Mouse (Mus musculus) urinary bladder, postnatal 36 days (tissue): ENCODE measurements at regions not wholly inside any gene's neighbourhood (a gene's known extent, or its start where the extent isn't known, plus 50 kb on each side); places are given as distances from the start of the nearest gene placed in this dataset.
"Not testable (repeated sequence)": the region's sequence is repeated elsewhere in the genome, so short reads cannot be mapped to it uniquely, and the experiment has no call there.

Experiments
- DNase-seq, 2 experiments: peaks; one replicate each; pipeline ENCODE4 v3.0.0; 2022; ENCODE audit warnings: low spot score in 2 of 2, mixed read lengths in 1 of 2

- no peak for DNase-seq
Observed at GRCm38 (mm10) chr7:75360874-75361273, 51.8 kb upstream of the Sv2b start.

DNA sequence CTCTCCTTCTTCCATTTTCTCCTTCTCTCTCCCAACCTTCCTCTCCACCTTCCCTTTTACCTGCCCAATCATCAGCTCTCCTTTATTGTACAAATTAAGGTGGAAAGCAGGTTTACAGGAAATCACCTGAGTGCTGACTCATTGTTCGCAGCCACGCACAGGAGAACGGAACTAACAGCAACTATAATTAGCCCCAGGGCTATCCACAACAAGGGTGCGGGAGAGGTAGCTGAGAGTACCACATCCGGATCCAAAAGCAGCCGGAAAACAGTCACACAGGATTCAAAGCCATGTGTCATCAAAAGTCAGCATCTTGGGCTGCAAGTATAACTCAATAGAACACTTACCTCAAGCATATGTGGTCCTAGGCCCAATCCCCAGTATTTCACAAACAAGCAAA, 53.5 kb upstream of the Sv2b start:
- no peak for DNase-seq

DNA sequence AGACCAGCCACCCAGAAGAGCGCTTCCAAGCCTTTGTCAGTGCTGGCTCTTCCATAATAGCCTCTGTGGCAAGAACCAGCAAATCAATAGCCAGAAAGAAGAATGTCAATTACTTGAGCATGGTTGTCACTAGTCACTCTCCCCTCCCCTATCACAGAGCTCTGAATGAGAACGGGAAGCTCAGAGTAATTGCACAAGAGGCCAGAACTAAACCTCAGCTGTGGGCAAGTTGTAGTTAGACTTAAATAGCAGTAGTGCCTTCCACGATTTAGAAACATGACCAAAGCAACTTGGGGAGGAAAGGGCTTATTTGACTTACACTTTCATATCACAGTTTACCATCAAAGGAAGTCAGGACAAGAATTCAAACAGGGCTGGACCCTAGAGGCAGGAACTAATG, 56.4 kb upstream of the Sv2b start:
- no peak for DNase-seq

- peak; percentile 71 to 74 for DNase-seq
Observed at GRCm38 (mm10) chr7:75366285-75366882, 57.3 kb upstream of the Sv2b start.

DNA sequence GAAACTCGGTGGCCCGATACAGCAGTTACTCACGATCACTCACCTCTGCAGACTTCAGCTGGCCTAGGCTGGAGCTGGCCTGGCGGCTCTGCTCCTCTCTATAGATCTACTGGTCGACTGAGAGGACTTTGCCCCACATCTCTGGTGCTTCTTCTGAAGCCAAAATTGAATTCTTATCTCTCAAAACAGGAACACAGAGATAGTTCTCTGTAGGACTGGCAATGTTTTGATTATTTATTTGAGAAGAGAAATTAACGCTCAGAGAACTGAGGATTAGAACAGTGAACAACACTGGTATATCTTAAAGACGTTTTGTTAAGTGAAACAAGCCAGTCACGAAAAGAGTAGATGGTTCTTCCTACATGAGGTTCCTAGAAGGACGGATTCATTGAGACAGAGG, 59.3 kb upstream of the Sv2b start:
- DNase-seq = no peak

GRCm38 (mm10) chr7:75369366-75369765, 60.3 kb upstream of the Sv2b start:
- DNase-seq = no peak

DNA sequence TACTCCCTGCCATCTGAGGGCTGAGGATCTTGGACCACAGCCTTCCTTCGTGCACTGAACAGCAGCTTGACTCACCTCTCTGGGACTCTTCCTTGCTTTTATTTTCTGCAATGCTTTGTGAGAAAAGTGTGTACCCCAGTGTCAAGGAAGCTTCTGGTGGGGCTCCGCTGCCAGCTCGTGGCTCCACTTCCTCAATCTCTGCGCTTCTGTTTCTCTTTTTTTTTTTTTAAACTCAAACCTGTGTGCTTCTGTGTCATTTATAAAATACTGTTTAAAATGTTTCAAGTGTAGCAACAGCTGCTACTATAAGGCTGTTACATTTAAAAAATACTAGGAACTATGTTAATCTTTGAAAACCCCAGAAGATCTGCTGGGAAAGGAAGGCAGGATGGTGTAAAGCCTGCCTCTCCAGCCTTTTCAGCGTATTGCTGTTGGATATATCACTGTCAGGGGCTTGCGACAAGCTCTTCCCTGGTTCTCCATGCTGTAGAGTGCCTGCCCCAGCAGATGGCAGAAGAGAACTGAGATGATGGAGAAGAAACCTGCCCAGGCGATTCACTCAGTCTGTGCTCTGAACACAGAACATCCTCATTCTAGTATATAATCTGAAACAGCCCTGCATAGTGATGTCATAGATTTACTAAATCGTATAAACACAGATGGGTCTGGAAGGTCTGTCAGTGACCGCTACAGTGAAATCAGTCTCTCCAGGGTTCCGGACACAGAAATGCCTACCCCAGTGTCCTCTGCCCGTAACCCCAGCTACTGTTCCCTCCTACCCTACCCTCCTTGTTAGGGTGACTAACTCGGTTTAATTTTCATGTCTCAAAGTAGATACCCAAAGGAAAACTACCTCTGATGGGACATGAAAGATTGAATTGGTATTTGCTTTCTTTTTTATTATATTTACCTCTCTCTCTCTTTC, 61.8 kb upstream of the Sv2b start:
- DNase-seq = peak; percentile 71 to 79

- no peak for DNase-seq
Observed at GRCm38 (mm10) chr7:75371520-75371876, 62.4 kb upstream of the Sv2b start.

DNA sequence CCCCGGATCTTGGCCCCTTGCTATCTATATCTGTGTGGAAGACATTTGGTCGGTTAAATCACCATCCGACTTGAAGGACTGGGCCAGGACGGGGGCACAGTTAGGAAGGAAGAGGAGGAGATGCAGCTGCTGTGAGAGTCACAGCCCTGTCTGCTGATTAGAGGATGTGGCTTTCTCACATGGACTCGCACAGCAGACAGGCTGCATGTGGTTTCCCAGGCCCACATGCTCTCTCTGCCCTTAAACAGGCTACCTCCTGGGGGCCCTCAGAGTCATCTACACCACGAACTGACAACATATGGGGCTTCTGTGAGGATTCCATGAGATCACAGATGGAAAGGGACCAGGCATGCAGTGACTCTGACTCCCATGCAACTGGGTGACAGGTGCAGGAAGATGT, 62.9 kb upstream of the Sv2b start:
- no peak for DNase-seq

DNA sequence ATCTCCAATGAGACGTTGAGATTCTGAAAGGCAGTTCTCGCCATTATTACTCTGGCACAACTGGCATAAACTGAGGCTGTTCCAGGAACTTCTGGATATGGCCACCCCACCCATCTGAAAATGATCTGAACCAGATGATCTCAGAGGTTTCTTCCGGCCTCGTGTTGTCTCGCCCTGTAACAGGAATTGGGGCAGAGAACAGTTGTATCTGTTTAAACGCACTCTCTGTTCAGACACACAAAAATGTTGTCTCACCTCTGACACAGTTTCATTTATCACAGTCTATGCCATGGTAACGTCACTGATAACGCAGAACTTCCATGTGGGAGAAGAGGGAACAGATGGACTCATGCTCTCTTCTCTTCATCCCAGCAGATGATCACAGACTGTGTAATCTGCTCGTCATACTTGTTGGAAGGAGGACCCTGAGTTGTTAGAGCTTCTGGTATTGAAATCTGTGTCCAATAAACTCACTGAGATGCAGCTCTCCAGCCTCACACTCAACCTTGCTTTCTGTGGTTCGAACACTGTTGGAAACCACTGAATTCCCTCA, 63.9 kb upstream of the Sv2b start:
- no peak for DNase-seq

DNA sequence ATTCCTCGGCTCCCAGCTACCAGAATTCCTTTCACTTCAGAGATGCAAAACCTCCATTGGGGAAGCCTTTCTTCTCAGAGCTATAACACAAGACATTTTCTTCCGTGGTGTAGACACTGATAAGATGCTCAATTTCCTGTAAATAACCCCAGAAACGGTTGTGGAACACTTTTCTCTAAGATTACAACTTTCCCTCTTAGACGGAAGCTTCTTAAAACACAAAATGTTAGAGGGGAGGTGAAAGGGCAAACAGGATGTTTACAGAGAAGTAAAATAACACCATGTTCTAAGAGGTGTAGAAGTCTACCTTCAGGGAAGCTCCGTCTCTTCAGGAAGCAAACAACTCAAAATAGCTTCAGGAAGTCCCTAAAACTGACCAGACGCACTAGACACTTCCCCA, 65.4 kb upstream of the Sv2b start:
- DNase-seq = no peak

- no peak for DNase-seq
Observed at GRCm38 (mm10) chr7:75379595-75379994, 70.5 kb upstream of the Sv2b start.

DNA sequence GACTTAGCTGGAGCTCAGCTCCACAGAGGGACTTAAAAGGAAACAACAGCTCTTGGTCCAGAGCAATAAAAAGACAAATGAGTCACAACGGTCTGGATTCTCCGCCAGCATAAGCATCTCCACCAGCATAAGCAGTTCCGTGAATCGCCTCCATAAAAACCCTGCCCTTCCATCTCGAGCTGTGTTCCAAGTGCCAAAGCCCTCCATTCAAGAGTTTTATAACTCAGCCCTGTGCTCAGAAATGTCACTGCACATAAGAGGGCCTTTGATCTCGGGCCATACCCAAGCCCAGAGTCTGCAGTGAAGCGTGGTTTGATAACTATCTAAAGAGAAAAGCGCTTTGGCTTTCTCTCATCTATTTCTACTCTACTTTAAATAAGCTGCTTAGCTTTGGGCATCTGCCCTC, 70.8 kb upstream of the Akap13 start:
- DNase-seq = no peak

- no peak for DNase-seq
Observed at GRCm38 (mm10) chr7:75387033-75387432, 68.3 kb upstream of the Akap13 start.

- DNase-seq = no peak
Observed at GRCm38 (mm10) chr7:75387821-75388431, 67.4 kb upstream of the Akap13 start.

DNA sequence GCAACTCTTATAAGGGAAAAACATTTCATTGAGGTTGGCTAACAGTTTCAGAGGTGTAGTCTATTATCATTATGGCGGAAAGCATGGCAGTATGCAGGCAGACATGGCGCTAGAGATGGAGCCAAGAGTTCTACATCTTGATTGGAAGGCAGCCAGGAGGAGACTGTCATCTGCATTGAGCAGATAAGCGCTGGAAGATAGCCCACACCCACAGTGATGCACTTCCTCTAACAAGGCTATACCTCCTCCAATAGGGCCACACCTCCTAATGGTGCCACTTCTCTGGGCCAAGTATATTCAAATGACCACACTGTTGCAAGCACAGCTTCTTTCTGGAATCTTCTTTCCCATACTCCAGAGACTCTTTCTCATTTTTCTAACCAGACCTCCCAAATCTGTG, 65.2 kb upstream of the Akap13 start:
- no peak for DNase-seq

GRCm38 (mm10) chr7:75392783-75393182, 62.6 kb upstream of the Akap13 start:
- no peak for DNase-seq

DNA sequence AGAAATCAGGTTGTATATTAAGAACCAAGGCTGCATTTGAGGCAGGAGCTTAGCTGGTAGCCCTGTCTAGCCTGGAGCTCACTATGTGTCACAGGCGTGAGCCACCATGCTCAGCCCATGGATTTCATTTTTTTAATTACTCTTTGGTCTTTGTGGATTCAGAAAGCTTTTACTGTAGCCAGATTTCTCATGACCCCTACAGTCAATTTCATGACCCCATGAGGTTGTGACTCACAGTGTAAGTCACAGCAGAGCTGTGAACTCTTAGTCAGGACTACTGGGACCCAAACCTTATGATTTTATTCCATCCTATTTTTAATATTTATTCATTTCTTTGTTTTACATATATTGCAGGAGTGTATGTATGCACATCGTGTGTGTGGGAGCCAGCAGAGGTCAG, 61.9 kb upstream of the Akap13 start:
- DNase-seq = no peak

GRCm38 (mm10) chr7:75394866-75395580, 60.3 kb upstream of the Akap13 start:
- no peak for DNase-seq

GRCm38 (mm10) chr7:75397559-75397958, 57.8 kb upstream of the Akap13 start:
- peak; percentile 56 to 61 for DNase-seq

DNA sequence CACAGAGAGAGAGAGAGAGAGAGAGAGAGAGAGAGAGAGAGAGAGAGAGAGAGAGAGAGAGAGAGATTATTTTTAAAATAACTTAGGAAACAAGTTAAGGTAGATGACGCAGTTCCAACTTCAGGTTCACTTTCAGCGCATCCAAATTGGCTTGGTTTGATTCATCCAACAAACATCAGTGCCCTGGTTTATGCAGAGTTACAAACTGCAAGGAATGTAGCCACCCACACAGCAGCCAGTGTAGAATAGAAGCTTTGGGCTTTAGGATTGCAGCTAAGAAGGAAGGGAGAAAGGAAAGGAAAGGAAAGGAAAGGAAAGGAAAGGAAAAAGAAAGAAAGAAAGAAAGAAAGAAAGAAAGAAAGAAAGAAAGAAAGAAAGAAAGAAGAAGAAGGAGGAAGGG, 56.9 kb upstream of the Akap13 start:
- not testable (repeated sequence) for DNase-seq
